Mouse (Mus musculus) gastrocnemius, adult 8-10 months (tissue): ENCODE results near the gene Fgf10. TPM values are rescaled to one million over a fixed set of nuclear protein-coding genes. Genes with fewer than 3 reads are reported as not detected.

ENCODE experiments used
- DNase-seq, 2 experiments: peaks; one replicate each; pipeline ENCODE4 v3.0.0; 2022; ENCODE audit warnings: low spot score in 2 of 2
- total RNA-seq, 4 experiments: library from RNA; stranded (reverse); gene quantifications; 2 replicates each; pipeline ENCODE4 v1.2.4; 2022

Gene Fgf10
- total RNA-seq, 4 experiments from 2014 or later = 0.29 to 0.67 (median 0.36) TPM

GRCm38 (mm10) chr13:118834021-118834420 is 164.4 kb downstream of the Fgf10 start:
- DNase-seq = no peak

- DNase-seq = no peak
Measured at GRCm38 (mm10) chr13:118835078-118835477, 165.5 kb downstream of the Fgf10 start.
